Mouse (Mus musculus) lung, postnatal 0 days (tissue): ENCODE results near the gene Tbc1d22b.

ENCODE experiments used
- CTCF ChIP-seq: IDR thresholded peaks from 2 replicates; pipeline ENCODE4 v1.5.1; 2016; ENCODE audit warnings: antibody characterized with exemption, mild to moderate bottlenecking
- EP300 ChIP-seq: IDR thresholded peaks from 2 replicates; pipeline ENCODE4 v1.6.1; 2016; ENCODE audit warnings: antibody characterized with exemption, mild to moderate bottlenecking, control low read depth

GRCm38 (mm10) chr17:29568435-29568834 lies 18.9 kb downstream of the Tbc1d22b start:
- TF ChIP-seq CTCF (no peak), EP300 (no peak)
